Mouse (Mus musculus) CH12.LX (cell line): Measurements from ENCODE around the gene Atp5j2. TPM values are rescaled to one million over a fixed set of nuclear protein-coding genes. Genes with fewer than 3 reads are reported as not detected.

Experiments used
- DNase-seq: peaks from one replicate; pipeline ENCODE4 v3.0.0-alpha.2; 2013; ENCODE audit errors: extremely low read depth
- H3K27ac ChIP-seq: 2 replicates; pipeline ENCODE4 v1.5.1; 2012; ENCODE audit warnings: low read depth, mild to moderate bottlenecking, control low read depth, moderate library complexity; ENCODE audit not compliant: insufficient read depth
- H3K27me3 ChIP-seq: replicated peaks from 2 replicates; pipeline ENCODE3; 2012; ENCODE audit warnings: inconsistent platforms
- H3K36me3 ChIP-seq, 2 experiments: replicated peaks in 1 of 2; 2 replicates each; pipeline versions ENCODE3 to v1.6.1; 2012; ENCODE audit warnings: inconsistent platforms in 1 of 2, low read length in 1 of 2, mild to moderate bottlenecking in 1 of 2, mixed read lengths in 1 of 2, moderate library complexity in 1 of 2; ENCODE audit not compliant: control insufficient read depth in 1 of 2, insufficient read depth in 1 of 2
- H3K4me1 ChIP-seq, 2 experiments: 2 replicates each; pipeline ENCODE4 v1.6.1; 2012; ENCODE audit warnings: inconsistent platforms in 1 of 2, moderate library complexity in 1 of 2; ENCODE audit not compliant: insufficient read depth in 2 of 2, control insufficient read depth in 1 of 2
- H3K4me2 ChIP-seq: 2 replicates; pipeline ENCODE4 v1.6.1; 2012; ENCODE audit warnings: low read depth, mild to moderate bottlenecking, control low read depth; ENCODE audit not compliant: poor library complexity, insufficient read depth, severe bottlenecking
- H3K4me3 ChIP-seq, 3 experiments: fragments of 150-350 bp in 1 of 3; sonication (generic) in 1 of 3; replicated peaks in 1 of 3; 2 replicates each; pipeline versions ENCODE3 to v1.5.1; 2011 to 2012; ENCODE audit warnings: low read depth in 2 of 3, low read length in 2 of 3, mild to moderate bottlenecking in 2 of 3, moderate library complexity in 2 of 3, control low read depth in 1 of 3, improper control_type of control experiment in 1 of 3, inconsistent platforms in 1 of 3, mixed read lengths in 1 of 3; ENCODE audit not compliant: poor library complexity in 1 of 3
- H3K79me2 ChIP-seq: replicated peaks from 2 replicates; pipeline ENCODE4 v1.6.1; 2012; ENCODE audit warnings: mild to moderate bottlenecking, moderate library complexity; ENCODE audit not compliant: control insufficient read depth, poor library complexity, insufficient read depth, severe bottlenecking; ENCODE audit errors: extremely low read depth
- H3K9ac ChIP-seq: 2 replicates; pipeline ENCODE4 v1.6.1; 2012; ENCODE audit warnings: low read depth, mild to moderate bottlenecking, control low read depth, moderate library complexity; ENCODE audit not compliant: insufficient read depth
- H3K9me3 ChIP-seq: replicated peaks from 2 replicates; pipeline ENCODE3; 2012; ENCODE audit warnings: low read length, inconsistent platforms, mixed read lengths
- BHLHE40 ChIP-seq: IDR thresholded peaks from 2 replicates; pipeline ENCODE4 v1.6.1; 2011; ENCODE audit warnings: mild to moderate bottlenecking, low read depth, low read length, improper control_type of control experiment
- CHD2 ChIP-seq: IDR thresholded peaks from 2 replicates; pipeline ENCODE4 v1.6.1; 2011; ENCODE audit warnings: low read length, improper control_type of control experiment
- CTCF ChIP-seq, 2 experiments: IDR thresholded peaks in 1 of 2; conservative IDR thresholded peaks in 1 of 2; 2 replicates each; pipeline ENCODE4 v1.5.1; 2011 to 2012; ENCODE audit warnings: low read depth in 2 of 2, low read length in 2 of 2, improper control_type of control experiment in 1 of 2, inconsistent platforms in 1 of 2, mild to moderate bottlenecking in 1 of 2, moderate library complexity in 1 of 2
- E2F4 ChIP-seq: IDR thresholded peaks from 2 replicates; pipeline ENCODE4 v1.6.1; 2011; ENCODE audit warnings: low read depth, low read length, improper control_type of control experiment; ENCODE audit not compliant: insufficient replicate concordance
- ELF1 ChIP-seq: IDR thresholded peaks from 2 replicates; pipeline ENCODE4 v1.6.1; 2014; ENCODE audit warnings: low read depth, mild to moderate bottlenecking, inconsistent platforms, low read length, improper control_type of control experiment
- GABPA ChIP-seq: IDR thresholded peaks from 2 replicates; pipeline ENCODE4 v1.6.1; 2012; ENCODE audit warnings: low read depth, low read length, improper control_type of control experiment, inconsistent platforms; ENCODE audit not compliant: insufficient replicate concordance
- HCFC1 ChIP-seq: IDR thresholded peaks from 2 replicates; pipeline ENCODE4 v1.6.1; 2012; ENCODE audit warnings: low read depth, mild to moderate bottlenecking, inconsistent platforms, low read length, improper control_type of control experiment
- IRF4 ChIP-seq: IDR thresholded peaks from 2 replicates; pipeline ENCODE4 v1.6.1; 2014; ENCODE audit warnings: low read depth, mild to moderate bottlenecking, inconsistent platforms, low read length, improper control_type of control experiment
- JUN ChIP-seq: IDR thresholded peaks from 2 replicates; pipeline ENCODE4 v1.6.1; 2011; ENCODE audit warnings: low read depth, mild to moderate bottlenecking, low read length, improper control_type of control experiment, moderate library complexity; ENCODE audit not compliant: insufficient read depth
- JUND ChIP-seq: conservative IDR thresholded peaks from 2 replicates; pipeline ENCODE4 v1.6.1; 2011; ENCODE audit warnings: low read depth, low read length, improper control_type of control experiment
- KAT2A ChIP-seq: IDR thresholded peaks from 2 replicates; pipeline ENCODE4 v1.6.1; 2012; ENCODE audit warnings: low read length, improper control_type of control experiment, inconsistent platforms; ENCODE audit not compliant: insufficient replicate concordance
- MAFK ChIP-seq: IDR thresholded peaks from 2 replicates; pipeline ENCODE4 v1.6.1; 2011; ENCODE audit warnings: low read length, improper control_type of control experiment; ENCODE audit not compliant: insufficient replicate concordance
- MAX ChIP-seq: IDR thresholded peaks from 2 replicates; pipeline ENCODE4 v1.6.1; 2011; ENCODE audit warnings: low read length, improper control_type of control experiment
- MEF2A ChIP-seq: IDR thresholded peaks from 2 replicates; pipeline ENCODE4 v1.6.1; 2014; ENCODE audit warnings: low read depth, mild to moderate bottlenecking, inconsistent platforms, low read length, improper control_type of control experiment, borderline replicate concordance
- MXI1 ChIP-seq: IDR thresholded peaks from 2 replicates; pipeline ENCODE4 v1.6.1; 2011; ENCODE audit warnings: mild to moderate bottlenecking, low read depth, low read length, improper control_type of control experiment
- MYC ChIP-seq: IDR thresholded peaks from 2 replicates; pipeline ENCODE4 v1.6.1; 2011; ENCODE audit warnings: low read depth, mild to moderate bottlenecking, improper control_type of control experiment, low read length
- NELFE ChIP-seq: IDR thresholded peaks from 2 replicates; pipeline ENCODE4 v1.6.1; 2011; ENCODE audit warnings: low read depth, low read length, improper control_type of control experiment
- NRF1 ChIP-seq: IDR thresholded peaks from 2 replicates; pipeline ENCODE4 v1.6.1; 2014; ENCODE audit warnings: low read depth, mild to moderate bottlenecking, inconsistent platforms, low read length, improper control_type of control experiment, moderate library complexity
- POLR2A ChIP-seq: IDR thresholded peaks from 2 replicates; pipeline ENCODE4 v1.6.1; 2011; ENCODE audit warnings: low read depth, mild to moderate bottlenecking, improper control_type of control experiment, low read length
- RAD21 ChIP-seq: IDR thresholded peaks from 2 replicates; pipeline ENCODE4 v1.6.1; 2011; ENCODE audit warnings: low read depth, mild to moderate bottlenecking, low read length, improper control_type of control experiment, moderate library complexity
- RCOR1 ChIP-seq: conservative IDR thresholded peaks from 2 replicates; pipeline ENCODE4 v1.6.1; 2012; ENCODE audit warnings: low read depth, mild to moderate bottlenecking, inconsistent platforms, low read length, improper control_type of control experiment
- SIN3A ChIP-seq: IDR thresholded peaks from 2 replicates; pipeline ENCODE4 v1.6.1; 2012; ENCODE audit warnings: low read length, improper control_type of control experiment, inconsistent platforms
- SMC3 ChIP-seq: IDR thresholded peaks from 2 replicates; pipeline ENCODE4 v1.6.1; 2011; ENCODE audit warnings: low read depth, low read length, improper control_type of control experiment
- TBP ChIP-seq: conservative IDR thresholded peaks from 2 replicates; pipeline ENCODE4 v1.6.1; 2011; ENCODE audit warnings: low read depth, low read length, improper control_type of control experiment
- TCF12 ChIP-seq: IDR thresholded peaks from 2 replicates; pipeline ENCODE4 v1.6.1; 2014; ENCODE audit warnings: low read depth, mild to moderate bottlenecking, inconsistent platforms, low read length, improper control_type of control experiment
- UBTF ChIP-seq: IDR thresholded peaks from 2 replicates; pipeline ENCODE4 v1.6.1; 2012; ENCODE audit warnings: low read depth, mild to moderate bottlenecking, inconsistent platforms, low read length, improper control_type of control experiment, moderate library complexity
- USF1 ChIP-seq: IDR thresholded peaks from 2 replicates; pipeline ENCODE4 v1.6.1; 2014; ENCODE audit warnings: low read depth, mild to moderate bottlenecking, inconsistent platforms, low read length, improper control_type of control experiment
- USF2 ChIP-seq: conservative IDR thresholded peaks from 2 replicates; pipeline ENCODE4 v1.6.1; 2011; ENCODE audit warnings: low read depth, low read length, improper control_type of control experiment
- ZMIZ1 ChIP-seq: IDR thresholded peaks from 2 replicates; pipeline ENCODE4 v1.6.1; 2012; ENCODE audit warnings: low read depth, mild to moderate bottlenecking, inconsistent platforms, low read length, improper control_type of control experiment
- dilution Hi-C: fragments of 300-500 bp; cut with MboI; formaldehyde crosslinking; loops from 2 replicates; pipeline ENCODE4 v1.14.3; 2020; ENCODE audit warnings: low sequenced_read_pairs; ENCODE audit not compliant: extremely low pct_unique_long_range_greater_than_20kb, extremely low pct_ligation_motif_present
- in situ Hi-C: fragments of 300-500 bp; cut with MboI; formaldehyde crosslinking; loops from 3 replicates; pipeline ENCODE4 v1.14.3; 2019; ENCODE audit warnings: low sequenced_read_pairs, low pct_ligation_motif_present, low pct_unique_long_range_greater_than_20kb, mixed read lengths
- polyA plus RNA-seq: library from polyadenylated mRNA; unstranded; fragments of >175 nt; gene quantifications from 2 replicates; pipeline ENCODE4 v1.2.1, GENCODE M21; 2012; ENCODE audit warnings: low read depth; ENCODE audit not compliant: insufficient read length
- total RNA-seq, 2 experiments: library from RNA; depleted of rRNA; stranded (reverse); fragments of 300-350 nt in 1 of 2; fragments of >200 nt in 1 of 2; gene quantifications; 2 replicates each; pipeline ENCODE4 v1.2.3; 2012 to 2014

Gene Atp5j2
- total and polyA plus RNA-seq, 3 experiments = 202 to 440 (median 327) TPM

DNA sequence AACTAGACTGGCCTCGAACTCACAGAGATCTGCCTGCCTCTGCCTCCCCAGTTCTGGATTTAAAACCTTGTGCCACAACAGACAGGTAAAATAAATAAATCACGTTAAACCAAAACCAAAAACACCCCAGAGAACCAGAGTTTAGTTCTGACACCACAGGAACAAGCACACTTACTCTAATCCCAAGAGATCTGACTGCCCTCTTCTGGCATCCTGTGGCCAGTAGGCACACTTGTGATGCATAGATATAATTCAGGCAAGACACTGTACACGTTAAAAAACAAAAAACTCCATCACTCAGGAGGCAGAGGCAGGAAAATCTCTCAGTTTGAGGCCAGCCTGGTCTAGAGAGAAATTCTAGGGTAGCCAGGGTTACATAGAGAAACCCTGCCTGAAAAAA, 10.6 kb upstream of the Atp5j2 start:
- in situ Hi-C loops = no loop called here
- Histone ChIP-seq H3K9me3 (no peaks in the 10 kb centered on the region), H3K27me3 (no peaks in the 10 kb centered on the region), H3K4me1 (peaks cover 6 to 41% of the 10 kb centered on the region in 2 experiments; a peak in 3 of 4 replicates), H3K36me3 (peaks cover 19 to 21% of the 10 kb centered on the region in 2 experiments)
- dilution Hi-C loops = no loop called here
- TF ChIP-seq MYC = no peak
- TF ChIP-seq CTCF (conservative IDR thresholded peaks at IDR 0.05 in 1 of 2, IDR thresholded peaks at IDR 0.05 in 1 of 2; ENCODE audit: low read depth in 2 of 2, low read length in 2 of 2) = peak in 1 of 2 experiments; percentile 30; a peak in 2 of 4 replicates
- no peak for TF ChIP-seq SMC3
- TF ChIP-seq, all 38 proteins: peak for 1
- H3K9ac ChIP-seq = no peak overlapping the region
- no peak overlapping the region for H3K4me3 ChIP-seq
- DNase-seq = no peak
- H3K4me2 ChIP-seq = no peak overlapping the region
- no peak overlapping the region for H3K27ac ChIP-seq
- H3K79me2 ChIP-seq = peaks cover 20% of the 10 kb centered on the region

DNA sequence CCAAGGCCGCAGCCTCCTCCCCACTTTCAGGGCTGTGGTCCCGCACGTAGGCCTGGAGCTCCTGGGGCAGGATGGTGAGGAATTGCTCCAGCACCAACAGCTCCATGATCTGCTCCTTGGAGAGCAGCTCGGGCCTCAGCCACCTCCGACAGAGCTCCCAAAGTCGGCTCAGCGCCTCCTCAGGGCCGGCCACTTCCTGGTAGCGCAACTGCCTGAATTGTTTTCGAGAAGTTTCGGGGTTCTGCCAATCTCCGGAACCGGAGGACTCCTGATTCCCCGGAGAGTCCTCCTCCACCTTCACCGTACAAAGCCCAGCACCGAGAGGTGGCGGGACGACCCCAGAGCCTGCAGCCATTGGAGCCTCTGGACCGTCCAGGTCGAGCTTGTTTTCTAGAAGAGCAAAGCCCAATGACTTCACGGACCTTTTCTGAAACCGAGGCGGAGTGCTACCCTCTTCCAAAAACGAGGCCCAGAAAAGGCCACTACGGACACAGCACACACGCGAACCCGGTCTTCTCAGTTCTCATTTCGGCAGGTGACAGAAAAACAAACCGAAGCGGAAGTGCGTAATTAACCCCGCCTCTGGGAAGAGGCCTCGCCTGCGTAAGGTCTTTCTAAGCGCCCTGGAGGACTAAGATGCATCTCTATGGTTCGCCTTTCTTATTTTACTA, 9.6 kb upstream of the Atp5j2 start, which contains the start of gene Zkscan14:
Gene Zkscan14 (minus strand): TSS at position 548 of the 671 bp plus-strand sequence.
- Histone ChIP-seq H3K4me3 (peak within 1 kb of the TSS; percentile 90 to 94 (median 92)), H3K9me3 (no peaks in the 10 kb centered on the region), H3K9ac (peak within 1 kb of the TSS; percentile 74), H3K27me3 (no peaks in the 10 kb centered on the region), H3K79me2 (peaks cover 20% of the 10 kb centered on the region), H3K36me3 (peaks cover 16 to 21% of the 10 kb centered on the region in 2 experiments), H3K4me1 (peaks cover 6 to 41% of the 10 kb centered on the region in 2 experiments; a peak in 3 of 4 replicates), H3K27ac (peak within 1 kb of the TSS; percentile 59), H3K4me2 (peak within 1 kb of the TSS; percentile 91; the same call in 1 of the 2 replicates)
- dilution Hi-C loops = no loop called here
- TF ChIP-seq RCOR1 (no peak), MXI1 (peak; percentile 98), UBTF (no peak), SIN3A (peak; percentile 99), GABPA (peak; percentile 62), POLR2A (peak; percentile 90), USF1 (no peak), NELFE (peak; percentile 79), ELF1 (peak; percentile 84), JUND (0 out of 2 replicates have a peak, but pooled peaks have one; percentile 33), CTCF (conservative IDR thresholded peaks at IDR 0.05 in 1 of 2, IDR thresholded peaks at IDR 0.05 in 1 of 2; ENCODE audit: low read depth in 2 of 2, low read length in 2 of 2) (no peak), USF2 (no peak), E2F4 (no peak), BHLHE40 (peak; percentile 85), MAFK (no peak), MYC (peak; percentile 63; the same call in 1 of the 2 replicates), NRF1 (peak; percentile 36), CHD2 (no peak), KAT2A (peak; percentile 79; the same call in 1 of the 2 replicates), IRF4 (peak; percentile 79), RAD21 (no peak), TCF12 (peak; percentile 70; the same call in 1 of the 2 replicates), TBP (peak; percentile 86), ZMIZ1 (peak; percentile 48; the same call in 1 of the 2 replicates), MEF2A (no peak; the same call in 1 of the 2 replicates), MAX (peak; percentile 62), JUN (no peak), HCFC1 (peak; percentile 89)
- in situ Hi-C loops = no loop called here
- peak; percentile 96 for DNase-seq
